Mouse (Mus musculus) kidney, postnatal 36 days (tissue): ENCODE data around the gene Pin1.

Source experiments
- DNase-seq, 2 experiments: peaks; one replicate each; pipeline ENCODE4 v3.0.0; 2021 to 2022; ENCODE audit warnings: mixed read lengths in 2 of 2

The Pin1 gene

GRCm38 (mm10) chr9:20705981-20706380, 54.1 kb downstream of the Pin1 start:
- no peak for DNase-seq

GRCm38 (mm10) chr9:20710471-20710870, 58.6 kb downstream of the Pin1 start:
- DNase-seq = no peak

DNA sequence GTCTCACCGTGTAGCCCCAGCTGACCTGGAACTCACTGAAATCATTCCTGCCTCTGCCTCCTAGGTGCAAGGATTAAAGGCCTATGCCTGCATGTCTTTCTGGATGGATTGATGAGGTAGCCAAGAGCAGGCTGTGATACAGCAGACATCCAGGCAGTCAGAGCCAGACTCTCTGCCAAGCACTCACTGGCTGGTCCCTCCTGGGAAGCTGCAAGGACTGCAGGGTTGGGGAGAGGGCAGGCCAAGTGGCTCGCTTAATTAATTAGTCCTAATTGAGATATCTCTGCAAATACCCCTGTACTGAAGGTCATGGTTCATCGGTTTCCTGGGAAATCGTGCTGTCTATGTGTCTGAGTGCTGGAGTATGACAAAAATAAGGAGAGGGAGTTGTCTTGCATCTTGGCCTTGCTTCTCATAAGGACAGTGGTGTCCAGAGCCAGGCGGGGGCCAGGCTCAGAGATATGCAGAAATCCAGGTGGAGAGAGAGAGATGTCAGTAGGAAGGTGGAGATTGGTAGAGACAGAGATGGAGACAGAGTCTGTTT, 61.1 kb downstream of the Pin1 start:
- DNase-seq = no peak

GRCm38 (mm10) chr9:20713478-20713987, 61.6 kb downstream of the Pin1 start:
- DNase-seq = no peak

DNA sequence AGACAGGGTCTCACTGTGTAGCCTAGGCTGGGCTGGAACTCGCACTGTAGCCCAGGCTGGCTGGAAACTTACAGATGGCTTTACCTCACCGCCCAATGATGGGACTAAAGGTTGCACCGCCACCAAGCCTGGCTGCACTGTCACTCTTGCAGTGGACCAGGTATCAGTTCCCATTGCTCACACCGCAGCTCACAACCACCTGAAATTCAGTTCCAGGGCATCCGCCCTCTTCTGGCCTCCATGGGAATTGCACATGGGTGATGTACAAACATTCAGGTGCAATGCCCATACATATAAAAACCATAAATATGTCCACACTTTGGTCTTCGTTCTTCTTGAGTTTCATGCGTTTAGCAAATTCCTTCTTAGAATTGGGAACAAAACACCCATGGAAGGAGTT, 63.4 kb downstream of the Pin1 start:
- DNase-seq = no peak
